Mouse (Mus musculus) bone marrow, adult 2 months (tissue): ENCODE results near the gene Cpt1c.

Source experiments
- CTCF ChIP-seq: fragments of 200-500 bp; IDR thresholded peaks from 2 replicates; pipeline ENCODE4 v1.5.1; 2011; ENCODE audit warnings: low read length, control low read depth; ENCODE audit not compliant: control insufficient read depth, insufficient read depth
- POLR2A ChIP-seq: fragments of 200-500 bp; IDR thresholded peaks from 2 replicates; pipeline ENCODE4 v1.6.1; 2011; ENCODE audit warnings: low read depth, mild to moderate bottlenecking, control low read depth, low read length, borderline replicate concordance; ENCODE audit not compliant: control insufficient read depth

DNA sequence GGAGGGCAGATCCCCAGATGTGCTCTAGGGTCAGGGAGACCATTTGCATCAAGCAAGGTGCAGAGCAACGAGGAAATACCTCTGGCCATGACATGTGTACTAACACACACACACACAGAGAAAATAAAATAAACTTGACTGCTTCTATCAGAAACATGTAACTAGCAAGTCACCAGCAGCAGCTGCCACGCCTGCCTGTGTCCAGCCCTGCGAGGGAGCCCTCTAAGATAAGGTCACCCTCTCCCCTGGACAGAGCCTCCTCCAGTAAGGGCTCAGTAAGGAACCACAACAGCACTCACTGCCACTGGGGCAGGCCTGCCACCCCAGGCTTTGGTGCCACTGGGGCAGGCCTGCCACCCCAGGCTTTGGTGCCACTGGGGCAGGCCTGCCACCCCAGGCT lies 56.4 kb downstream of the Cpt1c start:
- TF ChIP-seq CTCF (no peak), POLR2A (no peak)
